22 mouse cellular contexts compared by ENCODE assay signal in the genomic region with DNA sequence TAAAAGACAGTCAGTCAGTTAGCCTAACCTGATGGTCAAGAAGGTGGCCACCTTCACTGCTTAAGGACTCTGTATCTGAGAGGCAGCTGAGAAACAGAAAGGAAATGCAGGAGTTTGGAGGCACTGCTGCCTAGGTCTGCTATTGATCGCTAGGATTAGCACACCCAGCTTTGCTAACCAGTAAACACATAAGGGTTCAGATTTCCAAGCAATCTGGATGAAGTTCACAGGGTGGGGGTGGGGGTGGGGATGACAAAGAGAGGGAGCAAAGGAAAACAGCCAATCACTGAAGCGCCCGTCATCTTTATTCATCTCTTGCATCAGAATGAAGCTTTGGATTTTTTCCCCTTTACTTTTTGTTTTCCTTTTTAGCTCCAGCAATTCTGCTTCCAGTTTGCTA. TPM values are rescaled to one million over a fixed set of nuclear protein-coding genes. Genes with fewer than 3 reads are reported as not detected.
A peak's percentile ranks its signal among the peaks of the same experiment; 100 is the strongest.
DNase-seq lines count a peak whose midpoint lies in the region; ATAC-seq lines count a peak whose summit lies in the region.
"Had no signal": no experiment of that assay in that cellular context is flagged by ENCODE, and none has a peak within 500 bp of the region (broad histone marks: within the 10 kb centered on the region; RNA-seq: fewer than 3 reads in every experiment).

No protein-coding gene starts in this region.

- ATAC-seq in liver, embryonic 12.5 days: peak; percentile 54; the same call in 1 of the 2 replicates
- ATAC-seq in liver, embryonic 16.5 days (ENCODE audit: low read depth): peak; percentile 74
- ATAC-seq: forebrain, embryonic 15.5 days had no signal

- DNase-seq in heart, adult 11 months: peak; percentile 10
- no peak for DNase-seq in heart, adult 8-10 months (ENCODE audit: low spot score)
- no peak for DNase-seq in left cerebral cortex, adult 8-10 months (ENCODE audit: low spot score in 2 of 2)
- DNase-seq in kidney, adult 11 months: no peak
- DNase-seq in ovary, postnatal 10 days (ENCODE audit: low spot score): no peak
- DNase-seq: adrenal gland, postnatal 10 days; cerebellum, adult 11 months; cerebellum, adult 9-10 months; cerebellum, postnatal 36 days; gastrocnemius, postnatal 10 days; heart, adult 2 months had no signal

- no peaks in the 10 kb centered on the region for H3K9me3 ChIP-seq in liver, embryonic 12.5 days (replicated peaks)
- no peaks in the 10 kb centered on the region for H3K9me3 ChIP-seq in liver, embryonic 16.5 days (replicated peaks; ENCODE audit: control insufficient read depth, low read length)
- H3K9me3 ChIP-seq: forebrain, embryonic 15.5 days; heart, embryonic 12.5 days; hindbrain, embryonic 10.5 days had no signal

- H3K4me2 ChIP-seq in liver, embryonic 12.5 days: no peak overlapping the region
- peak overlapping the region; percentile 41 for H3K4me2 ChIP-seq in liver, embryonic 16.5 days (ENCODE audit: low read depth, low read length)
- H3K4me2 ChIP-seq: forebrain, embryonic 15.5 days; heart, embryonic 12.5 days; hindbrain, embryonic 14.5 days had no signal

- no peak overlapping the region for H3K4me3 ChIP-seq in liver, embryonic 12.5 days
- H3K4me3 ChIP-seq in liver, embryonic 16.5 days (ENCODE audit: low read depth, low read length): no peak overlapping the region
- H3K4me3 ChIP-seq: forebrain, embryonic 15.5 days; heart, adult 2 months; heart, embryonic 12.5 days; hindbrain, embryonic 10.5 days had no signal

- 0 out of 2 replicates have a peak overlapping the region, but pooled peaks have one; percentile 27 for H3K27ac ChIP-seq in liver, embryonic 12.5 days
- H3K27ac ChIP-seq in liver, embryonic 16.5 days (ENCODE audit: low read length): peak overlapping the region; percentile 82
- H3K27ac ChIP-seq: forebrain, embryonic 15.5 days; heart, adult 2 months; hindbrain, embryonic 10.5 days; hindbrain, embryonic 14.5 days had no signal

- H3K4me1 ChIP-seq in liver, embryonic 12.5 days: peaks cover 8% of the 10 kb centered on the region
- peaks cover 7% of the 10 kb centered on the region for H3K4me1 ChIP-seq in liver, embryonic 16.5 days (ENCODE audit: control insufficient read depth, low read depth, low read length)
- H3K4me1 ChIP-seq: forebrain, embryonic 15.5 days; heart, embryonic 12.5 days had no signal

- H3K27me3 ChIP-seq in liver, embryonic 12.5 days (replicated peaks): no peaks in the 10 kb centered on the region
- H3K27me3 ChIP-seq in liver, embryonic 16.5 days (ENCODE audit: control insufficient read depth, insufficient read depth, low read depth, low read length): no peaks in the 10 kb centered on the region
- H3K27me3 ChIP-seq: forebrain, embryonic 15.5 days; heart, embryonic 12.5 days had no signal

- 67% methylated on average over 3 of the region's 3 CpGs for WGBS in liver, embryonic 12.5 days (ENCODE audit: insufficient replicate concordance)
- WGBS in liver, embryonic 16.5 days (ENCODE audit: insufficient replicate concordance): 62% methylated on average over 3 of the region's 3 CpGs

- H3K9ac ChIP-seq in liver, embryonic 12.5 days: no peak overlapping the region
- peak overlapping the region; percentile 20; the same call in 1 of the 2 replicates for H3K9ac ChIP-seq in liver, embryonic 16.5 days (ENCODE audit: low read depth, low read length)
- H3K9ac ChIP-seq: forebrain, embryonic 15.5 days; heart, embryonic 12.5 days; hindbrain, embryonic 14.5 days had no signal

- H3K36me3 ChIP-seq in liver, embryonic 12.5 days: peaks cover 9% of the 10 kb centered on the region
- H3K36me3 ChIP-seq in liver, embryonic 16.5 days (ENCODE audit: control insufficient read depth, insufficient read depth): no peaks in the 10 kb centered on the region
- H3K36me3 ChIP-seq: forebrain, embryonic 15.5 days; hindbrain, embryonic 10.5 days had no signal

RNA-seq across cellular contexts. Expression of a gene that starts 28.3 kb away (rescaled TPM):
- total RNA-seq in heart, adult 8-10 months (2022): not detected
- polyA plus RNA-seq in liver, embryonic 12.5 days (2016; fragmentation: Nextera tagmentation; extraction: Ambion mirVana): 0.66 and 0.98 TPM in 2 replicates
- 15.5 and 19.2 TPM in 2 replicates for polyA plus RNA-seq in liver, embryonic 16.5 days (2015; fragmentation: Nextera tagmentation; extraction: Ambion mirVana)
- total RNA-seq in left cerebral cortex, adult 8-10 months (2022): not detected
- total RNA-seq: heart, postnatal 25 days; MEL had no signal
- polyA plus RNA-seq: C2C12; frontal cortex, adult 2 months; heart, embryonic 12.5 days; heart, embryonic 16.5 days; hindbrain, embryonic 10.5 days had no signal

RNA-seq across cellular contexts. Expression of a gene that starts 34.0 kb away (rescaled TPM):
- 10 to 100 TPM; 20.0 to 29.5 (median 25.0) TPM for total RNA-seq in heart, adult 8-10 months (2022)
- 15.4 and 16.0 TPM in 2 replicates for polyA plus RNA-seq in liver, embryonic 12.5 days (2016; fragmentation: Nextera tagmentation; extraction: Ambion mirVana)
- polyA plus RNA-seq in liver, embryonic 16.5 days (2015; fragmentation: Nextera tagmentation; extraction: Ambion mirVana): 25.8 and 26.6 TPM in 2 replicates
- total RNA-seq in left cerebral cortex, adult 8-10 months (2022): 1 to 10 TPM; 2.2 to 4.9 (median 3.9) TPM
